Mouse (Mus musculus): ENCODE data around the gene Pin1.

GRCm38 (mm10) chr9:20657546-20657945 lies 5.7 kb downstream of the Pin1 start:
- TF ChIP-seq ZNF384 (IDR thresholded peaks at IDR 0.05; ENCODE audit: low read depth, low read length) (no peak), MAFK (IDR thresholded peaks at IDR 0.05; ENCODE audit: insufficient read depth, low read depth, low read length) (no peak), ZC3H11A (IDR thresholded peaks at IDR 0.05; ENCODE audit: borderline replicate concordance, low read depth, low read length) (no peak), HCFC1 (IDR thresholded peaks at IDR 0.05; ENCODE audit: borderline replicate concordance, insufficient read depth, low read length) (no peak)

Data from ES-E14 (cell line).